Mouse (Mus musculus) adrenal gland, postnatal 10 days (tissue): ENCODE results near the gene Tunar. TPM values are rescaled to one million over a fixed set of nuclear protein-coding genes. Genes with fewer than 3 reads are reported as not detected.

Source experiments
- DNase-seq: peaks from one replicate; pipeline ENCODE4 v3.0.0; 2021; ENCODE audit warnings: mixed read lengths
- total RNA-seq, 2 experiments: library from RNA; stranded (reverse); gene quantifications; 2 replicates each; pipeline ENCODE4 v1.2.3; 2021

The Tunar gene
- total RNA-seq, 2 experiments from 2014 or later: 0.21 to 0.57 TPM

DNA sequence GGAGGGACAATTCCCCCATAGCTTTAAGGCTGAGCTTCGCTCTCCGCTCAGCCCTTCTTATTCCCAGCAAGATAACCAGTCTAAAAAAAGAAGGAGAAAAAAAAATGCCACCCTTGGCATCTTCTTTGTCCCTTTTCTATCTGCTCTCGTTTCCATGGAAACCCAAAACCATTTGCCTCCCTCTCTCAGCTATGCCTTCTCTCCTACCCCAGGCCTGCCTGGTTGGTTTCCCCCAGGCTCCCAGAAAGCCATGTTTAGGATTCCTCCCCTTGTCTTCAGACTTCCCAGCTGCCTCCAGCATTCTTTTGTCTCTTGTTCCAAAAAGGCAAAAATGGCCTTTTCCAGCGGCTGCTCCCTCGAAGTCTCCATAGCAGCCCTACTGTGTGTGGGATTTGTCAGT is 70.1 kb downstream of the Tunar start:
- DNase-seq: no peak

GRCm38 (mm10) chr12:105406008-105406407 is 72.3 kb downstream of the Tunar start:
- no peak for DNase-seq

DNA sequence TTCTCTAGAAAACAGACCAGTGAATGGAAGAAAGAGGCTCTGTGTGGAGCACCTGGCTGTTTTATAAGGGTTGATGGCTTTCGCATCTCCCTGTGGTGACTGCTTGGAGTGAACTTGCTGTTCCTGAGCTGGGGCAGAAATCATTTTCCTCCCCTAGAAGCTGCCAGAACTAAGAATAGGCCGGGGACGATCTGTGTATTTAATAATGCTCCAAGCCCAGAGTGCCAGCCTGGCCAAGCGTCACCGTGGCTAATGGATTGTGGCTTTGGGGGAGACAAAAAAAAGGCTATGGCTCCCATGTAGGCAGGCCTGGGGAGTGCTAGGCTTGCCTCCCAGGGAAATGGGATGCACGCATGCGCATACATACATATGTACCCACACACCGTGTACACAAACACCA is 80.2 kb downstream of the Tunar start:
- no peak for DNase-seq

DNA sequence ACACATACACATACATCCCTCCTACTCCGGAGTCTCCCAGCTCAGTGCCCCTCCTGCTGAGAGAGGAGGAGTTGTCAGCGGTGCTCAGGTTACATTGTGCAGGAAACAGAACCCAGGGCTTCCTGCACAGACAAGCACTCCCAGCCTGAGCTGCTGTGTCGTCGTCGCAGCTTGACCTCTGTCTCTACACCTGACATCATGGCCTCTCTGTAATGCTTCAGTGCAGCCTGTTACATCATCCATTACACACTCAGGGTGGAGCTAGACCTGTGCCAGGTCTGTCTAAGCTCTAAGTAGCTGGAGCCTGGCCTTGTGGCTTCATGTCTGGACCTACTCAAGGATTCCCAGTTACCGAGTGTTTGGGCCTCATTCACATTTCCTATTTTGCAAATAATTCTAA is 86.8 kb downstream of the Tunar start:
- peak; percentile 15 for DNase-seq

DNA sequence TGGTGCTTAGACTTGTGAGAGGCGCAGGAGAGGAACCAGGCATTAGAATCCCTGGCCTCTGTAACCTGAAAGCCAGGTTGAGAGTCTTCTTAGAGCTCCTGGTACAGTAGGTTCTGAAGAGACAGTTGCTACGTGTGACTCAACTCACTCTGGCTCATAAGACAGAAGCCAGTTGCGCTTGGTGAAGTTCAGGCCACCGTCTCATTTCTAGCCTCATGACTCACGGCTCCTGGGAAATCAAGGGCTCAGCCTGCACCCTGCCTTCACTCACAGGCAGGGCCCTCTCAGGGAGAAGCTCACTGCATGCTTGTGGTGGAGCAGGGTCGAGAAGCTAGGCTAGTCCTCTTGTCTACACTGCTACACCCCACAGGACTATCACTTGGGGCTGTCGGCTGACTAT is 92.9 kb downstream of the Tunar start:
- DNase-seq: peak; percentile 19

DNA sequence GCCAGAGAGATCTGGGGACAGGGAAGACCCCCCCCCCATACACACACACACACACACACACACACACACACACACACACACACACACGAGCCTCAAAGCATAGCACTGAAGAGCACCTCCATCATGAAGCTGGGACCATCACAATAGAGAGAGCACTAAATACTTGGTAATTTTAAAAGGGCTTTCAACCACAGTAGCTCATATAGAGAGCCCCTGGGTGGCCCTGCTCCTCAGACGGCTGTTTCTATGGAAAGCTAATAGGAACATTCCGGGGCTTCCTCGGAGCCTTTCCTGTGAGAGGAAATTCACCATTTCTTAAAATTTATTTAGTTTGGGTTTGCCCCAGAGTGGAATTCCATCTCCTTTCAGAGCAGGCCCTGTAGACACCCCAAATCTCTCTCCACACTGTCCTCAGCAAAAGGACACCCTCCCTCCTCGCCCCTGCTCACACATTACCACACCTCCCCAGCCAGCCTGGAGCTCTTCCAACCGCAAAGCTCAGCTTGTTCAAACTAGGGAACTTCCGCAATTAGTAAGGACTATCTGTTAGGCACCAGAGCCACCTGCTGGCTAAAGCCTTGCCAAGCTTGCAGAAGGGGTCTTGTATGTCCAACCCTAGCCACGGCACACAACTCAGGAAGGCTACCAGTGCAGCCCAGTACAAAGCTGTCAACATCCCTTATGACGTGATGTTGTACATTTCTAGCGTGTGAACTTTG is 93.5 kb downstream of the Tunar start:
- peak; percentile 72 for DNase-seq

- DNase-seq: no peak
Measured at GRCm38 (mm10) chr12:105431872-105432271, 98.2 kb downstream of the Tunar start.

DNA sequence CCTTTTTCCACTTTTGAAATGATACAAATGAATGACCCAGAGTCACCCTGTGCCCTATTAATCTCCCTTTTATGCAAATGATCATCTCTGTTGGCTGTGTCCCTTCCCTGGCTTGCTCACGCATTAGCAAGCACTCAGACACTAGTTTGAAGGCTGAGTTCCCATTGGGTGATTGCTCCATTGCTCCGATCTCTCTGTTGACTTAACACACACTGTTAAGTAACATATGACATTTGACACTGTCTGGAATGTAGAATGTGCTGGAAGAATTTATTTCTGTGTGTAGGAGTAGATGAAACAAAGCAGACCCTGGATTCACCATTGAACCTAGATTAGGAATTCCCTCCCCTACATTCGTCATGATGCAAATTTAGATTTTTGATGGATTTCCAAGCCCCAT is 99.1 kb downstream of the Tunar start:
- DNase-seq: no peak

Other genes with a start within 250 kb of the Tunar start
- gene Tcl1b2, start 187.9 kb upstream of the Tunar start, total RNA-seq: not detected
- gene Tcl1b1, start 174.2 kb upstream of the Tunar start, total RNA-seq: not detected
- gene Tcl1b5, start 157.5 kb upstream of the Tunar start, total RNA-seq: not detected
- not detected for gene Tcl1b3, start 142.8 kb upstream of the Tunar start, total RNA-seq
- not detected for gene Tcl1b4, start 131.9 kb upstream of the Tunar start, total RNA-seq
- gene Tcl1, start 111.1 kb upstream of the Tunar start, total RNA-seq: under 1 TPM; 0.21 to 0.39 TPM
- gene D430019H16Rik, start 120.0 kb downstream of the Tunar start, total RNA-seq: 1 to 10 TPM; 6.0 to 8.0 TPM
- gene Bdkrb2, start 229.4 kb downstream of the Tunar start, total RNA-seq: 10 to 100 TPM in 1 of 2 experiments, 1 to 10 TPM in 1; 7.4 to 11.6 TPM